Mouse (Mus musculus) stomach, embryonic 16.5 days (tissue): ENCODE data around the gene Zfp316. TPM values are rescaled to one million over a fixed set of nuclear protein-coding genes. Genes with fewer than 3 reads are reported as not detected.

Source experiments
- ATAC-seq: fragments of 200-750 bp; cut with Nextera tagmentation; 2 replicates; pipeline ENCODE4 v1.8.0; 2017; ENCODE audit warnings: moderate number of reproducible peaks, moderate TSS enrichment; ENCODE audit not compliant: insufficient read depth, low FRiP score
- H3K27ac ChIP-seq: fragments of 300-500 bp; sonication (generic); 2 replicates; pipeline ENCODE4 v1.5.1; 2014; ENCODE audit warnings: low read length
- H3K27me3 ChIP-seq: fragments of 300-500 bp; sonication (generic); 2 replicates; pipeline ENCODE4 v1.6.1; 2014; ENCODE audit warnings: low read length, control low read depth, mixed read lengths; ENCODE audit not compliant: control insufficient read depth, insufficient read depth
- H3K36me3 ChIP-seq: fragments of 300-500 bp; sonication (generic); 2 replicates; pipeline ENCODE4 v1.6.1; 2014; ENCODE audit warnings: low read length; ENCODE audit not compliant: control insufficient read depth, insufficient read depth
- H3K4me1 ChIP-seq: fragments of 300-500 bp; sonication (generic); 2 replicates; pipeline ENCODE4 v1.6.1; 2014; ENCODE audit warnings: low read length, control low read depth, mixed read lengths; ENCODE audit not compliant: control insufficient read depth, insufficient read depth
- H3K4me2 ChIP-seq: fragments of 300-500 bp; sonication (generic); 2 replicates; pipeline ENCODE4 v1.6.1; 2014; ENCODE audit warnings: low read depth, low read length, mixed read lengths
- H3K4me3 ChIP-seq: fragments of 300-500 bp; sonication (generic); replicated peaks from 2 replicates; pipeline ENCODE4 v1.5.1; 2014; ENCODE audit warnings: mild to moderate bottlenecking, low read length
- H3K9ac ChIP-seq: fragments of 300-500 bp; sonication (generic); 2 replicates; pipeline ENCODE4 v1.6.1; 2014; ENCODE audit warnings: low read length
- H3K9me3 ChIP-seq: fragments of 300-500 bp; sonication (generic); replicated peaks from 2 replicates; pipeline ENCODE4 v1.6.1; 2016; ENCODE audit warnings: low read length, control low read depth; ENCODE audit not compliant: control insufficient read depth
- WGBS: fragments of 180-500 bp; shearing (Covaris S2); extraction: QIAGEN DNeasy Blood & Tissue Kit; methylation state at CpG from one replicate; pipeline ENCODE4 v1.1.7; 2014; 5-methylcytosine and 5-hydroxymethylcytosine counted together
- polyA plus RNA-seq: library from polyadenylated mRNA; unstranded; fragments of >200 nt; fragmentation: Nextera tagmentation; extraction: Ambion mirVana; gene quantifications from 2 replicates; pipeline ENCODE4 v1.2.1, GENCODE M21; 2015

The Zfp316 gene
- polyA plus RNA-seq, result 0.60 and 0.74 TPM in 2 replicates

GRCm38 (mm10) chr5:143269363-143270150 lies at the start of gene Zfp316:
TSS of gene Zfp316 (minus strand) at chr5:143270022.
- peak; percentile 74 for ATAC-seq
- H3K27ac ChIP-seq, result peak within 1 kb of the TSS; percentile 38; the same call in 1 of the 2 replicates
- H3K4me2 ChIP-seq, result peak within 1 kb of the TSS; percentile 87
- H3K36me3 ChIP-seq, result no peaks in the 10 kb centered on the region
- H3K4me1 ChIP-seq, result peaks cover 12% of the 10 kb centered on the region
- peak within 1 kb of the TSS; percentile 95 for H3K9ac ChIP-seq
- under 1% methylated on average over 77 of the region's 79 CpGs for WGBS
- H3K4me3 ChIP-seq, result peak within 1 kb of the TSS; percentile 84
- no peaks in the 10 kb centered on the region for H3K9me3 ChIP-seq
- no peaks in the 10 kb centered on the region for H3K27me3 ChIP-seq

- Histone ChIP-seq H3K4me3 (no peak overlapping the region), H3K27ac (no peak overlapping the region), H3K4me1 (peaks cover 16% of the 10 kb centered on the region), H3K9me3 (no peaks in the 10 kb centered on the region), H3K27me3 (no peaks in the 10 kb centered on the region), H3K4me2 (no peak overlapping the region), H3K9ac (no peak overlapping the region), H3K36me3 (0 out of 2 replicates have a peak, but pooled peaks cover 3% of the 10 kb centered on the region)
- WGBS, result 90% methylated on average over 8 of the region's 8 CpGs
- no peak for ATAC-seq
Observed at GRCm38 (mm10) chr5:143317288-143317610, 47.4 kb upstream of the Zfp316 start.

GRCm38 (mm10) chr5:143316605-143317287 lies 46.9 kb upstream of the Zfp316 start:
- no peaks in the 10 kb centered on the region for H3K27me3 ChIP-seq
- 87% methylated on average over 5 of the region's 5 CpGs for WGBS
- no peaks in the 10 kb centered on the region for H3K9me3 ChIP-seq
- H3K36me3 ChIP-seq, result peaks cover 4% of the 10 kb centered on the region; the same call in 1 of the 2 replicates
- no peak overlapping the region for H3K4me2 ChIP-seq
- H3K4me3 ChIP-seq, result no peak overlapping the region
- no peak overlapping the region for H3K27ac ChIP-seq
- peaks cover 16% of the 10 kb centered on the region for H3K4me1 ChIP-seq
- H3K9ac ChIP-seq, result no peak overlapping the region
- no peak for ATAC-seq

- H3K4me3 ChIP-seq, result peak overlapping the region; percentile 77
- peak overlapping the region; percentile 97 for H3K9ac ChIP-seq
- no peaks in the 10 kb centered on the region for H3K27me3 ChIP-seq
- H3K4me2 ChIP-seq, result peak overlapping the region; percentile 57
- peaks cover 16% of the 10 kb centered on the region for H3K4me1 ChIP-seq
- H3K27ac ChIP-seq, result no peak overlapping the region
- 12% methylated on average over 8 of the region's 8 CpGs for whole genome bisulfite sequencing
- no peaks in the 10 kb centered on the region for H3K9me3 ChIP-seq
- peaks cover 12% of the 10 kb centered on the region; the same call in 1 of the 2 replicates for H3K36me3 ChIP-seq
- 0 out of 2 replicates have a peak, but pooled peaks have one; percentile 4 for ATAC-seq
Observed at GRCm38 (mm10) chr5:143315514-143315888, 45.7 kb upstream of the Zfp316 start.

GRCm38 (mm10) chr5:143314730-143315513 lies 45.1 kb upstream of the Zfp316 start, which contains the start of gene E130309D02Rik:
TSS of gene E130309D02Rik (minus strand) at chr5:143315360.
- Histone ChIP-seq H3K9me3 (no peaks in the 10 kb centered on the region), H3K27ac (peak within 1 kb of the TSS; percentile 87), H3K4me1 (peaks cover 16% of the 10 kb centered on the region), H3K36me3 (peaks cover 14% of the 10 kb centered on the region; the same call in 1 of the 2 replicates), H3K27me3 (no peaks in the 10 kb centered on the region), H3K4me3 (peak within 1 kb of the TSS; percentile 77), H3K4me2 (peak within 1 kb of the TSS; percentile 85), H3K9ac (peak within 1 kb of the TSS; percentile 97)
- WGBS, result under 1% methylated on average over 90 of the region's 101 CpGs
- ATAC-seq, result peak; percentile 89

GRCm38 (mm10) chr5:143314183-143314729 lies 44.4 kb upstream of the Zfp316 start:
- Histone ChIP-seq H3K4me3 (peak overlapping the region; percentile 77), H3K27ac (peak overlapping the region; percentile 87), H3K9me3 (no peaks in the 10 kb centered on the region), H3K4me1 (peaks cover 16% of the 10 kb centered on the region), H3K4me2 (peak overlapping the region; percentile 85), H3K9ac (peak overlapping the region; percentile 97), H3K27me3 (no peaks in the 10 kb centered on the region), H3K36me3 (peaks cover 20% of the 10 kb centered on the region)
- WGBS, result 4% methylated on average over 16 of the region's 16 CpGs
- ATAC-seq, result no peak

- Histone ChIP-seq H3K4me3 (no peak overlapping the region), H3K36me3 (peaks cover 32% of the 10 kb centered on the region), H3K4me1 (peaks cover 16% of the 10 kb centered on the region), H3K4me2 (no peak overlapping the region), H3K27ac (no peak overlapping the region), H3K9me3 (no peaks in the 10 kb centered on the region), H3K27me3 (no peaks in the 10 kb centered on the region), H3K9ac (no peak overlapping the region)
- no peak for ATAC-seq
- 57% methylated on average over 8 of the region's 8 CpGs for WGBS
Observed at GRCm38 (mm10) chr5:143311886-143312285, 42.1 kb upstream of the Zfp316 start.

- no peak overlapping the region for H3K4me3 ChIP-seq
- peaks cover 44% of the 10 kb centered on the region for H3K36me3 ChIP-seq
- no peak overlapping the region for H3K27ac ChIP-seq
- no peak for ATAC-seq
- 94% methylated on average over 7 of the region's 7 CpGs for WGBS
- H3K4me1 ChIP-seq, result peaks cover 13% of the 10 kb centered on the region
- H3K4me2 ChIP-seq, result no peak overlapping the region
- no peaks in the 10 kb centered on the region for H3K9me3 ChIP-seq
- H3K27me3 ChIP-seq, result no peaks in the 10 kb centered on the region
- H3K9ac ChIP-seq, result no peak overlapping the region
Observed at GRCm38 (mm10) chr5:143309916-143310315, 40.1 kb upstream of the Zfp316 start.
